Mouse (Mus musculus): ENCODE data around the gene Mucl3. TPM values are rescaled to one million over a fixed set of nuclear protein-coding genes. Genes with fewer than 3 reads are reported as not detected.
A peak's percentile ranks its signal among the peaks of the same experiment; 100 is the strongest.

The Mucl3 gene
- polyA plus RNA-seq, 1 experiment from 2014 or later = 0.08 TPM

GRCm38 (mm10) chr17:35673416-35674035 is 30.0 kb upstream of the Mucl3 start, which contains the start of gene Gtf2h4:
Gene Gtf2h4, minus strand, starts transcription at chr17:35673739.
- Histone ChIP-seq H3K36me3 (ENCODE audit: control insufficient read depth, insufficient read depth, low read length) (peaks cover 12% of the 10 kb centered on the region; the same call in 1 of the 2 replicates), H3K4me3 (ENCODE audit: low read depth, low read length) (peak within 1 kb of the TSS; percentile 56), H3K4me2 (ENCODE audit: low read depth, low read length) (peak within 1 kb of the TSS; percentile 79), H3K27ac (replicated peaks; ENCODE audit: low read depth, low read length) (no peak within 1 kb of the TSS), H3K9me3 (ENCODE audit: control insufficient read depth, low read length) (no peaks in the 10 kb centered on the region), H3K9ac (ENCODE audit: low read depth, low read length) (peak within 1 kb of the TSS; percentile 79), H3K27me3 (replicated peaks; ENCODE audit: control insufficient read depth, insufficient read depth, low read length) (no peaks in the 10 kb centered on the region), H3K4me1 (ENCODE audit: control insufficient read depth, insufficient read depth, low read length) (0 out of 2 replicates have a peak, but pooled peaks cover 4% of the 10 kb centered on the region)
- peak; percentile 99 for ATAC-seq (ENCODE audit: low read depth)
- 2% methylated on average over 23 of the region's 23 CpGs for whole genome bisulfite sequencing
- peak; percentile 99 for DNase-seq (ENCODE audit: low spot score)

DNA sequence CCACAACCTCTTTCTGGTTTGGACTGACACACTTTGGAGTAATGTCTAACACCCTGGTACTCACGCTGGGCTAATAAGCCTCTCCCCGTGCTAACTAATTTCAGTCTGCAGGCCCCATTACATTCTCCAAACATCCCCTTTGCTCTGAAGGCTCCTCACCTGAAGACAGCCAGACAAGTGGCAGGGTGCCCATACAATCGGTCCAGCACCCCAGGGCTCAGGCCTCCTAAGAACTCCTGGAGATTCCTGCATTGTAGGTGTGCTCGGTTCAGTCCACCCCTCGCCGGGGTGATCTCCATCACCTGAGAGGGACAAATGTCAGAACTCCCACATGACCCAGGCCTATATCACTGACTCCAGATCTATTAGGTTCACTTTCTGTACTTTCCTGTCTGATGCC is 29.0 kb upstream of the Mucl3 start:
- no peak overlapping the region for H3K9ac ChIP-seq (ENCODE audit: low read depth, low read length)
- no peak overlapping the region for H3K27ac ChIP-seq (replicated peaks; ENCODE audit: low read depth, low read length)
- H3K27me3 ChIP-seq (replicated peaks; ENCODE audit: control insufficient read depth, insufficient read depth, low read length) = no peaks in the 10 kb centered on the region
- peak overlapping the region; percentile 79 for H3K4me2 ChIP-seq (ENCODE audit: low read depth, low read length)
- ATAC-seq (ENCODE audit: low read depth) (no peak), DNase-seq (ENCODE audit: low spot score) (no peak)
- H3K36me3 ChIP-seq (ENCODE audit: control insufficient read depth, insufficient read depth, low read length) = peaks cover 12% of the 10 kb centered on the region; the same call in 1 of the 2 replicates
- H3K9me3 ChIP-seq (ENCODE audit: control insufficient read depth, low read length) = no peaks in the 10 kb centered on the region
- peak overlapping the region; percentile 56; the same call in 1 of the 2 replicates for H3K4me3 ChIP-seq (ENCODE audit: low read depth, low read length)
- 0 out of 2 replicates have a peak, but pooled peaks cover 4% of the 10 kb centered on the region for H3K4me1 ChIP-seq (ENCODE audit: control insufficient read depth, insufficient read depth, low read length)
- WGBS = 79% methylated on average over 6 of the region's 6 CpGs

DNA sequence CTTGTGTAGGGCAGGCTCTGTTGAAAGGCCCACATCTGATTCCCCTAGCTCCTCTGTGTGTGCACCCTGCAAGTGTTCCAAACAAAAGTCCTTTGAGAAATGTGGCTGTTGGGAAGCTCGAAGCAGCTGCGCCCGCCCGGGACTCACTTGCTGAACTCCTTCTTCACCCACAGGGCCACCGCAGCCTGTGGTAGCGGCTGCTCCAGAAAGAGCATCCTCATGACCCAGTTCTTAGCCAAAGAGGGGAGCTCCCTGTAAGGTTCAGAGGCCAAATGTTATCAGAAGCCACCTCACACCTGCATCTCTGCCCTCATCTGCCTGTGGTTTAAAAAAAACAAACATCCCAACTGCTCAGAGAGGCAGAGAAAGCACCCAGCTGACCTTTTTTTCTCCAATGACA is 28.4 kb upstream of the Mucl3 start:
- Histone ChIP-seq H3K4me1 (ENCODE audit: control insufficient read depth, insufficient read depth, low read length) (peaks cover 4% of the 10 kb centered on the region; the same call in 1 of the 2 replicates), H3K4me2 (ENCODE audit: low read depth, low read length) (no peak overlapping the region), H3K9ac (ENCODE audit: low read depth, low read length) (no peak overlapping the region), H3K9me3 (ENCODE audit: control insufficient read depth, low read length) (no peaks in the 10 kb centered on the region), H3K27me3 (replicated peaks; ENCODE audit: control insufficient read depth, insufficient read depth, low read length) (no peaks in the 10 kb centered on the region), H3K36me3 (ENCODE audit: control insufficient read depth, insufficient read depth, low read length) (peaks cover 12% of the 10 kb centered on the region; the same call in 1 of the 2 replicates), H3K27ac (replicated peaks; ENCODE audit: low read depth, low read length) (no peak overlapping the region), H3K4me3 (ENCODE audit: low read depth, low read length) (no peak overlapping the region)
- DNase-seq (ENCODE audit: low spot score) (no peak), ATAC-seq (ENCODE audit: low read depth) (no peak)
- 85% methylated on average over 6 of the region's 6 CpGs for WGBS

- peaks cover 22% of the 10 kb centered on the region; the same call in 1 of the 2 replicates for H3K36me3 ChIP-seq (ENCODE audit: control insufficient read depth, insufficient read depth, low read length)
- no peaks in the 10 kb centered on the region for H3K9me3 ChIP-seq (ENCODE audit: control insufficient read depth, low read length)
- no peaks in the 10 kb centered on the region for H3K27me3 ChIP-seq (replicated peaks; ENCODE audit: control insufficient read depth, insufficient read depth, low read length)
- DNase-seq (ENCODE audit: low spot score) = no peak
- 87% methylated on average over 9 of the region's 9 CpGs for WGBS
- no peak overlapping the region for H3K27ac ChIP-seq (replicated peaks; ENCODE audit: low read depth, low read length)
- H3K4me1 ChIP-seq (ENCODE audit: control insufficient read depth, insufficient read depth, low read length) = peaks cover 4% of the 10 kb centered on the region; the same call in 1 of the 2 replicates
- H3K4me2 ChIP-seq (ENCODE audit: low read depth, low read length) = no peak overlapping the region
- no peak overlapping the region for H3K9ac ChIP-seq (ENCODE audit: low read depth, low read length)
- no peak for ATAC-seq (ENCODE audit: low read depth)
- H3K4me3 ChIP-seq (ENCODE audit: low read depth, low read length) = no peak overlapping the region
Measured at GRCm38 (mm10) chr17:35669731-35670130, 26.2 kb upstream of the Mucl3 start.

DNA sequence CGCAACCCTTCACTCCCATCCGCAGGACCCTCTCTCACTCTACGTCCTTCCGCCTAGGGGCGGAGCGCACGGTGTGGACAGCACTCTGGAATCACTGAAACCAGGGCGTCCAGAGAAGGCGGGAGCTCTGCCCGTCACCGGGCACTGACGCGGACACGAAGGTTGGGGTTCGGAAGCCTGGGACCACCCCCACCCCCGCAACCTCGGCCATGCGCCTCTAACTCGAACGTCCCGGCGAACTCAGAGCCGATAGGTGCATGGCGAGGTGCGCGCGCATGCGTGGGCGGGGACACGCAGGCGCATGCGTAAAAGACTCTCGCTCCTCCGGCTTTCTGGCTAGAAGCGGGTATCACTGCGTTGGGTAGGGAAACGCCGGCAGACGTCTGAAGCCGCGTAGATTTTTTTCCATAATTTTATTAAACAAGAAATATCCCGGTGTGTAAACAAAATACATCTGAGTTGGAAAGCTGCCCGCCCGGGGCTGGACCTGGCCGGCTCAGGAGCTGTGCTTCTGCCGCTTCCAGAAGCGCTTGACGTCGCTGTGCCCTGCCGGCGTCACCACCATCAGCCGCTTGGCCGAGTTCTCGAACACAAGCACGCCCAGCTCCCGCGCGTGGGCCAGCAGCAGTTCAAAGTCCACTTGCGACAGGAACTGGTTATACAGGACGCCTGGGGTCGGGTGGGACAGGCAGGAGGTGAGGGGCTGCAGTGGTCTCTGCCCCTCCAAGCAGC is 24.0 kb upstream of the Mucl3 start, which contains the start of gene Vars2:
Gene Vars2 (minus strand): TSS at position 259 of the 732 bp plus-strand sequence.
- Histone ChIP-seq H3K4me3 (ENCODE audit: low read depth, low read length) (peak within 1 kb of the TSS; percentile 81), H3K9ac (ENCODE audit: low read depth, low read length) (peak within 1 kb of the TSS; percentile 89), H3K27me3 (replicated peaks; ENCODE audit: control insufficient read depth, insufficient read depth, low read length) (no peaks in the 10 kb centered on the region), H3K27ac (replicated peaks; ENCODE audit: low read depth, low read length) (peak within 1 kb of the TSS; percentile 78), H3K9me3 (ENCODE audit: control insufficient read depth, low read length) (no peaks in the 10 kb centered on the region), H3K4me2 (ENCODE audit: low read depth, low read length) (peak within 1 kb of the TSS; percentile 92), H3K4me1 (ENCODE audit: control insufficient read depth, insufficient read depth, low read length) (no peaks in the 10 kb centered on the region; the same call in 1 of the 2 replicates), H3K36me3 (ENCODE audit: control insufficient read depth, insufficient read depth, low read length) (peaks cover 35% of the 10 kb centered on the region; the same call in 1 of the 2 replicates)
- ATAC-seq (ENCODE audit: low read depth) (peak; percentile 93), DNase-seq (ENCODE audit: low spot score) (peak; percentile 96)
- WGBS = under 1% methylated on average over 49 of the region's 61 CpGs

- H3K4me1 ChIP-seq (ENCODE audit: control insufficient read depth, insufficient read depth, low read length) = no peaks in the 10 kb centered on the region; the same call in 1 of the 2 replicates
- H3K9ac ChIP-seq (ENCODE audit: low read depth, low read length) = peak overlapping the region; percentile 89
- WGBS = 1% methylated on average over 13 of the region's 13 CpGs
- no peaks in the 10 kb centered on the region for H3K27me3 ChIP-seq (replicated peaks; ENCODE audit: control insufficient read depth, insufficient read depth, low read length)
- peaks cover 36% of the 10 kb centered on the region for H3K36me3 ChIP-seq (ENCODE audit: control insufficient read depth, insufficient read depth, low read length)
- DNase-seq (ENCODE audit: low spot score) (peak; percentile 36), ATAC-seq (ENCODE audit: low read depth) (peak; percentile 46)
- peak overlapping the region; percentile 81 for H3K4me3 ChIP-seq (ENCODE audit: low read depth, low read length)
- peak overlapping the region; percentile 92 for H3K4me2 ChIP-seq (ENCODE audit: low read depth, low read length)
- no peaks in the 10 kb centered on the region for H3K9me3 ChIP-seq (ENCODE audit: control insufficient read depth, low read length)
- H3K27ac ChIP-seq (replicated peaks; ENCODE audit: low read depth, low read length) = peak overlapping the region; percentile 78
Measured at GRCm38 (mm10) chr17:35666851-35667256, 23.4 kb upstream of the Mucl3 start.

DNA sequence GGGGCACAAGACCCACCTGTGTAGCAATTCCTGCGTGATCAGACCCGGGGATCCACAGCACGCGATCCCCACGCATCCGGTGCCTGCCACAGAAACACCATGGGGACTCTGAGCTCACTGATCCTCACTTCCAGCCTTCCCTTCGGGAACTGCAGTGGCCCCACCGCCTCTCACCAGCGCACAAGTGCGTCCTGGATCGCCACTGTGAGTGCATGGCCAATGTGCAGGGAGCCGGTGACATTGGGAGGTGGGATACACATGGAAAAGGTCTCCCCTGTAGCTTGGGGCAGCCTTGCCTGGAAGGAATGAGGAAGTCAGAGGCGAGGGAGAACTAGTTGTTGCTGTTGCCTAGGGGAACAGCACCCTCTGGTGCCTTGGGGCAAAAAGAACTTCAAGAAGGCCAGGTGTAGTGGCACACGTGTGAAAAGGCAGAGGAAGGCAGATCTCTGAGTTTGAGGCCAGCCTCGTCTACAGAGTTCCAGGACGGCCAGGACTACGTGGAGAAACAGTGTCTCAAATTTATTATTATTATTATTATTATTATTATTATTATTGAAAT is 22.5 kb upstream of the Mucl3 start:
- Histone ChIP-seq H3K9me3 (ENCODE audit: control insufficient read depth, low read length) (no peaks in the 10 kb centered on the region), H3K9ac (ENCODE audit: low read depth, low read length) (peak overlapping the region; percentile 89; the same call in 1 of the 2 replicates), H3K27me3 (replicated peaks; ENCODE audit: control insufficient read depth, insufficient read depth, low read length) (no peaks in the 10 kb centered on the region), H3K36me3 (ENCODE audit: control insufficient read depth, insufficient read depth, low read length) (peaks cover 41% of the 10 kb centered on the region), H3K27ac (replicated peaks; ENCODE audit: low read depth, low read length) (no peak overlapping the region), H3K4me2 (ENCODE audit: low read depth, low read length) (peak overlapping the region; percentile 92; the same call in 1 of the 2 replicates), H3K4me1 (ENCODE audit: control insufficient read depth, insufficient read depth, low read length) (no peaks in the 10 kb centered on the region; the same call in 1 of the 2 replicates), H3K4me3 (ENCODE audit: low read depth, low read length) (no peak overlapping the region)
- WGBS = 77% methylated on average over 17 of the region's 17 CpGs
- ATAC-seq (ENCODE audit: low read depth) = no peak
- DNase-seq (ENCODE audit: low spot score) = peak; percentile 63

GRCm38 (mm10) chr17:35653086-35653485 is 9.6 kb upstream of the Mucl3 start:
- no peaks in the 10 kb centered on the region for H3K4me1 ChIP-seq (ENCODE audit: control insufficient read depth, insufficient read depth, low read length)
- no peaks in the 10 kb centered on the region for H3K27me3 ChIP-seq (replicated peaks; ENCODE audit: control insufficient read depth, insufficient read depth, low read length)
- 78% methylated on average over 2 of the region's 2 CpGs for WGBS
- peaks cover 30% of the 10 kb centered on the region for H3K36me3 ChIP-seq (ENCODE audit: control insufficient read depth, insufficient read depth, low read length)
- no peak overlapping the region for H3K27ac ChIP-seq (replicated peaks; ENCODE audit: low read depth, low read length)
- H3K9me3 ChIP-seq (ENCODE audit: control insufficient read depth, low read length) = no peaks in the 10 kb centered on the region
- no peak overlapping the region for H3K4me2 ChIP-seq (ENCODE audit: low read depth, low read length)
- ATAC-seq (ENCODE audit: low read depth) (no peak), DNase-seq (ENCODE audit: low spot score) (no peak)
- no peak overlapping the region for H3K4me3 ChIP-seq (ENCODE audit: low read depth, low read length)
- H3K9ac ChIP-seq (ENCODE audit: low read depth, low read length) = no peak overlapping the region

All from embryonic facial prominence, embryonic 14.5 days (tissue).